Mouse (Mus musculus) limb, embryonic 13.5 days (tissue): ENCODE results near the gene Tmem184b. TPM values are rescaled to one million over a fixed set of nuclear protein-coding genes. Genes with fewer than 3 reads are reported as not detected.

Experiments
- ATAC-seq: fragments of 200-750 bp; cut with Nextera tagmentation; 2 replicates; pipeline ENCODE4 v1.8.0; 2017; ENCODE audit warnings: low read depth, moderate number of reproducible peaks, moderate TSS enrichment; ENCODE audit not compliant: low FRiP score
- H3K27ac ChIP-seq: fragments of 300-500 bp; sonication (generic); 2 replicates; pipeline ENCODE4 v1.5.1; 2015; ENCODE audit warnings: inconsistent platforms, mild to moderate bottlenecking, moderate library complexity
- H3K27me3 ChIP-seq: fragments of 300-500 bp; sonication (generic); 2 replicates; pipeline ENCODE4 v1.6.1; 2015; ENCODE audit warnings: mild to moderate bottlenecking, inconsistent platforms
- H3K36me3 ChIP-seq: fragments of 300-500 bp; sonication (generic); 2 replicates; pipeline ENCODE4 v1.6.1; 2015; ENCODE audit warnings: inconsistent platforms, mild to moderate bottlenecking, moderate library complexity
- H3K4me1 ChIP-seq: fragments of 300-500 bp; sonication (generic); 2 replicates; pipeline ENCODE4 v1.6.1; 2015; ENCODE audit warnings: inconsistent platforms
- H3K4me2 ChIP-seq: fragments of 300-500 bp; sonication (generic); replicated peaks from 2 replicates; pipeline ENCODE4 v1.6.1; 2015; ENCODE audit warnings: inconsistent platforms, mild to moderate bottlenecking, moderate library complexity
- H3K4me3 ChIP-seq: fragments of 300-500 bp; sonication (generic); 2 replicates; pipeline ENCODE4 v1.5.1; 2015; ENCODE audit warnings: moderate library complexity, mild to moderate bottlenecking, inconsistent platforms
- H3K9ac ChIP-seq: fragments of 300-500 bp; sonication (generic); 2 replicates; pipeline ENCODE4 v1.6.1; 2015; ENCODE audit warnings: mild to moderate bottlenecking, inconsistent platforms
- H3K9me3 ChIP-seq: fragments of 300-500 bp; sonication (generic); 2 replicates; pipeline ENCODE4 v1.6.1; 2016; ENCODE audit warnings: inconsistent platforms
- WGBS: fragments of 180-500 bp; shearing (Covaris S2); methylation state at CpG from one replicate; pipeline ENCODE4 v1.1.7; 2015; 5-methylcytosine and 5-hydroxymethylcytosine counted together
- polyA plus RNA-seq: library from polyadenylated mRNA; unstranded; fragments of >200 nt; fragmentation: Nextera tagmentation; extraction: Ambion mirVana; gene quantifications from 2 replicates; pipeline ENCODE4 v1.2.1, GENCODE M21; 2015

Tmem184b gene
- polyA plus RNA-seq, 1 experiment from 2014 or later = 77.6 TPM

- H3K4me2 ChIP-seq = peak overlapping the region; percentile 99
- H3K4me1 ChIP-seq = peaks cover 46% of the 10 kb centered on the region
- WGBS = under 1% methylated on average over 70 of the region's 77 CpGs
- ATAC-seq = peak; percentile 85
- peaks cover 7% of the 10 kb centered on the region; the same call in 1 of the 2 replicates for H3K27me3 ChIP-seq
- H3K4me3 ChIP-seq = peak overlapping the region; percentile 50
- peaks cover 14% of the 10 kb centered on the region for H3K36me3 ChIP-seq
- peak overlapping the region; percentile 71 for H3K9ac ChIP-seq
- H3K27ac ChIP-seq = peak overlapping the region; percentile 3; the same call in 1 of the 2 replicates
- H3K9me3 ChIP-seq = no peaks in the 10 kb centered on the region
Observed at GRCm38 (mm10) chr15:79357036-79357911, 46.1 kb downstream of the Tmem184b start.

GRCm38 (mm10) chr15:79356481-79356880 lies 46.9 kb downstream of the Tmem184b start:
- no peak overlapping the region for H3K27ac ChIP-seq
- H3K36me3 ChIP-seq = peaks cover 6% of the 10 kb centered on the region
- 72% methylated on average over 8 of the region's 8 CpGs for WGBS
- ATAC-seq = no peak
- peaks cover 53% of the 10 kb centered on the region for H3K4me1 ChIP-seq
- H3K9ac ChIP-seq = no peak overlapping the region; the same call in 1 of the 2 replicates
- peaks cover 7% of the 10 kb centered on the region; the same call in 1 of the 2 replicates for H3K27me3 ChIP-seq
- no peaks in the 10 kb centered on the region for H3K9me3 ChIP-seq
- H3K4me2 ChIP-seq = peak overlapping the region; percentile 99
- peak overlapping the region; percentile 50 for H3K4me3 ChIP-seq

GRCm38 (mm10) chr15:79354619-79355018 lies 48.8 kb downstream of the Tmem184b start:
- ATAC-seq = no peak
- H3K4me1 ChIP-seq = peaks cover 42% of the 10 kb centered on the region
- H3K9me3 ChIP-seq = no peaks in the 10 kb centered on the region
- H3K4me2 ChIP-seq = no peak overlapping the region
- H3K27me3 ChIP-seq = peaks cover 7% of the 10 kb centered on the region; the same call in 1 of the 2 replicates
- WGBS = 74% methylated on average over 4 of the region's 4 CpGs
- no peaks in the 10 kb centered on the region for H3K36me3 ChIP-seq
- H3K4me3 ChIP-seq = no peak overlapping the region
- H3K27ac ChIP-seq = no peak overlapping the region
- H3K9ac ChIP-seq = no peak overlapping the region

GRCm38 (mm10) chr15:79353690-79354305 lies 49.6 kb downstream of the Tmem184b start:
- no peak overlapping the region for H3K4me3 ChIP-seq
- peaks cover 7% of the 10 kb centered on the region; the same call in 1 of the 2 replicates for H3K27me3 ChIP-seq
- ATAC-seq = no peak
- no peak overlapping the region for H3K4me2 ChIP-seq
- peaks cover 42% of the 10 kb centered on the region for H3K4me1 ChIP-seq
- H3K9me3 ChIP-seq = no peaks in the 10 kb centered on the region
- WGBS = 87% methylated on average over 5 of the region's 5 CpGs
- H3K36me3 ChIP-seq = no peaks in the 10 kb centered on the region
- no peak overlapping the region for H3K27ac ChIP-seq
- H3K9ac ChIP-seq = no peak overlapping the region

GRCm38 (mm10) chr15:79352479-79352878 lies 50.9 kb downstream of the Tmem184b start:
- Histone ChIP-seq H3K4me1 (peaks cover 41% of the 10 kb centered on the region), H3K9me3 (no peaks in the 10 kb centered on the region), H3K4me3 (no peak overlapping the region), H3K4me2 (no peak overlapping the region), H3K27me3 (peaks cover 7% of the 10 kb centered on the region; the same call in 1 of the 2 replicates), H3K36me3 (no peaks in the 10 kb centered on the region), H3K9ac (no peak overlapping the region), H3K27ac (no peak overlapping the region)
- ATAC-seq = no peak
- WGBS = 77% methylated on average over 6 of the region's 6 CpGs

- peaks cover 4% of the 10 kb centered on the region; the same call in 1 of the 2 replicates for H3K27me3 ChIP-seq
- peak overlapping the region; percentile 23; the same call in 1 of the 2 replicates for H3K4me2 ChIP-seq
- no peak for ATAC-seq
- peaks cover 33% of the 10 kb centered on the region for H3K4me1 ChIP-seq
- 27% methylated on average over 15 of the region's 15 CpGs for WGBS
- no peaks in the 10 kb centered on the region for H3K9me3 ChIP-seq
- H3K9ac ChIP-seq = peak overlapping the region; percentile 43; the same call in 1 of the 2 replicates
- peak overlapping the region; percentile 52; the same call in 1 of the 2 replicates for H3K27ac ChIP-seq
- no peak overlapping the region for H3K4me3 ChIP-seq
- H3K36me3 ChIP-seq = no peaks in the 10 kb centered on the region
Observed at GRCm38 (mm10) chr15:79351331-79351767, 52.0 kb downstream of the Tmem184b start.

- Histone ChIP-seq H3K27ac (no peak overlapping the region), H3K4me2 (peak overlapping the region; percentile 23; the same call in 1 of the 2 replicates), H3K27me3 (no peaks in the 10 kb centered on the region), H3K4me3 (no peak overlapping the region), H3K36me3 (no peaks in the 10 kb centered on the region), H3K9ac (0 out of 2 replicates have a peak overlapping the region, but pooled peaks have one; percentile 43), H3K4me1 (peaks cover 31% of the 10 kb centered on the region), H3K9me3 (no peaks in the 10 kb centered on the region)
- no peak for ATAC-seq
- WGBS = 92% methylated on average over 4 of the region's 4 CpGs
Observed at GRCm38 (mm10) chr15:79350866-79351265, 52.5 kb downstream of the Tmem184b start.

GRCm38 (mm10) chr15:79348651-79349050 lies 54.7 kb downstream of the Tmem184b start:
- Histone ChIP-seq H3K4me3 (peak overlapping the region; percentile 80), H3K9me3 (no peaks in the 10 kb centered on the region), H3K27ac (no peak overlapping the region), H3K36me3 (no peaks in the 10 kb centered on the region), H3K4me2 (peak overlapping the region; percentile 91), H3K9ac (peak overlapping the region; percentile 74), H3K4me1 (peaks cover 31% of the 10 kb centered on the region), H3K27me3 (no peaks in the 10 kb centered on the region)
- WGBS = 43% methylated on average over 8 of the region's 8 CpGs
- ATAC-seq = no peak

- H3K27ac ChIP-seq = peak overlapping the region; percentile 93
- WGBS = 1% methylated on average over 46 of the region's 46 CpGs
- peak overlapping the region; percentile 80 for H3K4me3 ChIP-seq
Observed at GRCm38 (mm10) chr15:79347845-79348506, 55.4 kb downstream of the Tmem184b start.

GRCm38 (mm10) chr15:79347165-79347844 lies 56.1 kb downstream of the Tmem184b start:
- Histone ChIP-seq H3K9ac (peak overlapping the region; percentile 74), H3K27me3 (no peaks in the 10 kb centered on the region), H3K9me3 (no peaks in the 10 kb centered on the region), H3K36me3 (no peaks in the 10 kb centered on the region), H3K4me1 (peaks cover 29% of the 10 kb centered on the region), H3K27ac (peak overlapping the region; percentile 93), H3K4me2 (peak overlapping the region; percentile 91), H3K4me3 (peak overlapping the region; percentile 80)
- ATAC-seq = peak; percentile 92
- under 1% methylated on average over 61 of the region's 61 CpGs for WGBS

More at GRCm38 (mm10) chr15:79347845-79348506, 55.4 kb downstream of the Tmem184b start:
- H3K4me2 ChIP-seq = peak overlapping the region; percentile 91
- no peaks in the 10 kb centered on the region for H3K27me3 ChIP-seq
- peaks cover 31% of the 10 kb centered on the region for H3K4me1 ChIP-seq
- H3K9me3 ChIP-seq = no peaks in the 10 kb centered on the region
- ATAC-seq = peak; percentile 76
- H3K9ac ChIP-seq = peak overlapping the region; percentile 74
- no peaks in the 10 kb centered on the region for H3K36me3 ChIP-seq
